Mouse (Mus musculus): ENCODE measurements around the gene Slain2. TPM values are rescaled to one million over a fixed set of nuclear protein-coding genes. Genes with fewer than 3 reads are reported as not detected.

The Slain2 gene
- 24.9 and 25.5 TPM in 2 replicates for polyA plus RNA-seq (2014; fragmentation: Nextera tagmentation; extraction: Ambion mirVana)

DNA sequence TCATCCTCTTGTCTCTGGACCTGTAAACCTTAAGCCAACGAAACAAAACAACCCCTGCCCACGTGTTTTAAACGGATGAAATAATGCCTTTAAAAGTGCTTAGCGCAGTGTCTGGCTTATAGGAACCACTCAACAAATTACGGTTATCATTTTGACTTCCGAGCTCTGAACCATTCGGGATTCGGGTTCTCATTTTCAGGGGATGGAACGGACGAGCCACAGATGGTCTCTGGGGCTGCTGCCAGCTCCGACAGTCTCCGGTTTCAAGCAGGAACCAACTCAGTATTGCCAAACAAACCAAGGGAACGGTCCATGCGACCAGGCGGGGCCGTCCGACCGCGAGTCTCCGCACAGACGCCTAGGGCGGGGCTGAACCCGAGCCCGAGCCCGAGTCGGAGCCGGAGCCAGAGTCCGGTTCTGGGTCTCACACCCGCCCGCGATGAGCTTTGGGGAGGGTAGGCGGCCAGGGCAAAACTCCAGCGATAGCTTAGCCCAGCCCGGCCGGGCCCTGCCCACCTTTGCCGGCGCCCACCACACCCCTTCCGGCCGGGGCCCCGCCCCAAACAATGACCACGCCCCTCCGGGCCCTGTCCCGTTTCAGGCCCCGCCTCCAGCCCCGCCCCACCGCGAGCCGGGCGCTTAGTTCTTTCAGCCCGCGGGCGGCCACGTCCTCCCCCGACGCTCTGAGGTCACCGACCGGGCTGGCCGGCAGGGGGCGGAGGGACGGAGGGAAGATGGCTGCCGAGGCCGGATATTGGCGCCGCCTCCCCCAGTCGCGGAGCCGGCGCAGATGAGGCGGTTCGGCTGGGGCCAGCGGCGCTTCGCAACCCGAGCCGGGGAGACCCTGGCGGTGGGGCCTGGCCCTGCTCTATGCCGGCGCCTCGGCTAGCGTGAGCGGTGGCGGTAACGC is at the start of gene Slain2:
Gene Slain2 (plus strand): TSS at position 657 of the 910 bp plus-strand sequence.
- H3K4me3 ChIP-seq (ENCODE audit: low read depth, low read length) = peak within 1 kb of the TSS; percentile 99
- peak within 1 kb of the TSS; percentile 99 for H3K27ac ChIP-seq (replicated peaks; ENCODE audit: low read depth, low read length)
- H3K27me3 ChIP-seq (replicated peaks; ENCODE audit: control insufficient read depth, insufficient read depth, low read length) = no peaks in the 10 kb centered on the region
- H3K36me3 ChIP-seq (ENCODE audit: control insufficient read depth, insufficient read depth, low read length) = no peaks in the 10 kb centered on the region
- WGBS = under 1% methylated on average over 50 of the region's 83 CpGs
- H3K4me2 ChIP-seq (ENCODE audit: low read depth, low read length) = peak within 1 kb of the TSS; percentile 84
- H3K9ac ChIP-seq (ENCODE audit: low read depth, low read length) = peak within 1 kb of the TSS; percentile 98
- no peaks in the 10 kb centered on the region for H3K9me3 ChIP-seq (ENCODE audit: control insufficient read depth, low read length)
- peak; percentile 96 for ATAC-seq (ENCODE audit: low read depth)
- peak; percentile 97 for DNase-seq (ENCODE audit: low spot score)
- peaks cover 30% of the 10 kb centered on the region for H3K4me1 ChIP-seq (ENCODE audit: control insufficient read depth, insufficient read depth, low read length)

DNA sequence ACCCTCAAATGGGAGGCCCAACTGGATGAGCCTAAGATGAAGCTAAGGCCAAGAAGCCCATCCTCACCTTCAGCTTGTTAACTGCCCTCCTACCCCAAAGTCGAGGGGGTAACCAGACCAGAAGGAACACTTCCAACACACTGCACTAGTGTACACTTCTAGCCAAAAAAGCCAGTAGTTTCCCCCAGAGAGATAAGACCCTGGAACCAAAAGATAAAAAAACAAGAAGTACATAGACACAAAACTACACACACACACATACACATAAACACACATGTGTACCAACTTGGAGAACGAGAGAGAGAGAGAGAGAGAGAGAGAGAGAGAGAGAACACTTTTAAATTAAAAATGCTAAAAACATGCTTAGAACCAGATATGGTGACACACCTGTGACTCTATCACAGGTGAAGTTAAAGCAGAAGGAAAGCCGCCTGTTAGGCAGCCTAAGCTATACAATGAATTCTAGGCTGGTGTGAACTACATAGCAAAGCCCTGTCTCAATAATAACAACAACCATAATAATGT is 49.4 kb upstream of the Slain2 start:
- H3K9me3 ChIP-seq (ENCODE audit: control insufficient read depth, low read length) = peaks cover under 1% of the 10 kb centered on the region; the same call in 1 of the 2 replicates
- 0 out of 2 replicates have a peak, but pooled peaks cover 3% of the 10 kb centered on the region for H3K4me1 ChIP-seq (ENCODE audit: control insufficient read depth, insufficient read depth, low read length)
- H3K4me3 ChIP-seq (ENCODE audit: low read depth, low read length) = no peak overlapping the region
- WGBS = 76% methylated on average over 3 of the region's 3 CpGs
- no peaks in the 10 kb centered on the region for H3K36me3 ChIP-seq (ENCODE audit: control insufficient read depth, insufficient read depth, low read length)
- H3K9ac ChIP-seq (ENCODE audit: low read depth, low read length) = no peak overlapping the region
- H3K4me2 ChIP-seq (ENCODE audit: low read depth, low read length) = no peak overlapping the region
- H3K27ac ChIP-seq (replicated peaks; ENCODE audit: low read depth, low read length) = no peak overlapping the region
- no peak for ATAC-seq (ENCODE audit: low read depth)
- H3K27me3 ChIP-seq (replicated peaks; ENCODE audit: control insufficient read depth, insufficient read depth, low read length) = peaks cover 18% of the 10 kb centered on the region
- DNase-seq (ENCODE audit: low spot score) = no peak

DNA sequence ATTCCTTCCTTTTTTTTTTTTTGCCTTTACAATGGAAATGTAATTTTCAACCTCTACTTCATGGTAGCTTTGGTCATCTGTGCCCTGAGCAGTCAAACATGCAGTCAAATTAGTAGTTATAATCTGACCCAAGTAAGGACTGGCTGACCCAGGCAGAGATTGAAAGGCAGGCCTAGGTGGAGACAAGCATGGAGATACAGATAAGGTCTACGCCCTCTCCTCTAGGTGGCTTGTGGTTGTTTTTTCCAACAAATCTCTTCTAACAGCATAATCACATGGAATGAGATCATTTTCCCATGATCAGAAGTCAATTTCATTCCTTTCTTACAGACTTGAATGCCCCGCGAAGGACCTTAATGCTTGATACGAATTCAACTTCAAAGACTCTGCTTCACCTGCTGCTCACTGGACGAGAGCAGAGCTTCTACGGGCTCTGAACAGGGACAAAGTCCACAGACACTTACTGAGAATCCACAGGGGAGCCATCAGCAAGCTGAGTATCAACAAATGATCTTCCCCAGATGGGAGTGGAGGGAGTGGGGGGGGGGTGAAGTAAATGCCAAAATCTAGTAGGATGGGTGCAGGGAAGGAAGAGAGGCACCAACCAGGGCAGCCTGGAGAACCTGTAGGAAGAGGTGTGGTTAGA is 47.7 kb upstream of the Slain2 start:
- H3K9me3 ChIP-seq (ENCODE audit: control insufficient read depth, low read length) = 0 out of 2 replicates have a peak, but pooled peaks cover 6% of the 10 kb centered on the region
- DNase-seq (ENCODE audit: low spot score) (no peak), ATAC-seq (ENCODE audit: low read depth) (no peak)
- peaks cover 18% of the 10 kb centered on the region for H3K27me3 ChIP-seq (replicated peaks; ENCODE audit: control insufficient read depth, insufficient read depth, low read length)
- WGBS = 56% methylated on average over 6 of the region's 6 CpGs
- peak overlapping the region; percentile 96; the same call in 1 of the 2 replicates for H3K4me2 ChIP-seq (ENCODE audit: low read depth, low read length)
- H3K4me1 ChIP-seq (ENCODE audit: control insufficient read depth, insufficient read depth, low read length) = 0 out of 2 replicates have a peak, but pooled peaks cover 3% of the 10 kb centered on the region
- no peaks in the 10 kb centered on the region for H3K36me3 ChIP-seq (ENCODE audit: control insufficient read depth, insufficient read depth, low read length)
- H3K9ac ChIP-seq (ENCODE audit: low read depth, low read length) = no peak overlapping the region
- no peak overlapping the region for H3K4me3 ChIP-seq (ENCODE audit: low read depth, low read length)
- H3K27ac ChIP-seq (replicated peaks; ENCODE audit: low read depth, low read length) = no peak overlapping the region

GRCm38 (mm10) chr5:72867036-72867672 is 47.0 kb upstream of the Slain2 start:
- peak overlapping the region; percentile 55 for H3K4me3 ChIP-seq (ENCODE audit: low read depth, low read length)
- H3K36me3 ChIP-seq (ENCODE audit: control insufficient read depth, insufficient read depth, low read length) = no peaks in the 10 kb centered on the region
- no peak for ATAC-seq (ENCODE audit: low read depth)
- no peak overlapping the region for H3K9ac ChIP-seq (ENCODE audit: low read depth, low read length)
- peak overlapping the region; percentile 96 for H3K4me2 ChIP-seq (ENCODE audit: low read depth, low read length)
- 0 out of 2 replicates have a peak, but pooled peaks cover 3% of the 10 kb centered on the region for H3K4me1 ChIP-seq (ENCODE audit: control insufficient read depth, insufficient read depth, low read length)
- no peak for DNase-seq (ENCODE audit: low spot score)
- 0 out of 2 replicates have a peak, but pooled peaks cover 6% of the 10 kb centered on the region for H3K9me3 ChIP-seq (ENCODE audit: control insufficient read depth, low read length)
- 23% methylated on average over 16 of the region's 16 CpGs for WGBS
- H3K27ac ChIP-seq (replicated peaks; ENCODE audit: low read depth, low read length) = no peak overlapping the region
- peaks cover 18% of the 10 kb centered on the region for H3K27me3 ChIP-seq (replicated peaks; ENCODE audit: control insufficient read depth, insufficient read depth, low read length)

DNA sequence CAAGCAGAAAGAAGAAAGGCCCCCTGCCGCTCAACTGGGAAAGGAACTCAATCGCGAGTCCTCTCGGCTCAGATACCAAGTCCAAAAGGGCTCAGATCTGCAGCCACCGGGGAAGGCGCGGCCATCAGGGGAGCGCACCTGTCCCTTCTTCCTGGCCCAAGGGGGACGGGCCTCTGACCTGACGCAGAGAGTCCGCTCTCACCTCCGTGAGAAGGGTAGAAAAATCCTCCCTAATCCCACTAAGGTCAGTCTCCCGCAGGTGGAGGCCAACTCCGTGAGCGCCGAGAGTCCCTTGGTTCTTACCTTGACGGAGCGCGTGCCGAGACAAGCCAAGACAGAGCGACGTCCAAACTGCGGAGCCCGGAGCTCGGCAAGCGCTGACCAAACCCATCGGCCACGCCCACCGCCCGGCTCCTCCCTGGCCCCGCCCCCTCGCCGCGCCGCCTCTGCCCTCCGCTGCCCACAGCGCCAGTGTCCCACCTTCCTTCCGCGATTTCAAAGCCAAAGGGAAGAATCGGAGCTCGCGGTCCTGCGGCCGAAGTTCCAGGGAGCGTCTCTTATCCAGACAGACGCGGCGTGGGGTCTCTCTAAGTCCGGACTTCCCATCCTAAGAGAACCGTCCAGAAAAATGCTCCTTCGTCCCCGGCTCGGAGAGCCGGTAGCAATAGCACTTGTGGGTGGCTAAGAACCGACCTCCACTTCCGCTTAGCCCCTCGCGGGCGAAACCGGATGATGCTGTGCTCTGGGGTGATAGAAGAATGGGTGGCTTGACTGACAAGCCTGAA is 45.8 kb upstream of the Slain2 start, which contains the start of gene Tec:
Gene Tec (minus strand): TSS at position 393 of the 785 bp plus-strand sequence.
- Histone ChIP-seq H3K36me3 (ENCODE audit: control insufficient read depth, insufficient read depth, low read length) (no peaks in the 10 kb centered on the region), H3K4me2 (ENCODE audit: low read depth, low read length) (peak within 1 kb of the TSS; percentile 96), H3K4me3 (ENCODE audit: low read depth, low read length) (peak within 1 kb of the TSS; percentile 55), H3K4me1 (ENCODE audit: control insufficient read depth, insufficient read depth, low read length) (0 out of 2 replicates have a peak, but pooled peaks cover 3% of the 10 kb centered on the region), H3K27me3 (replicated peaks; ENCODE audit: control insufficient read depth, insufficient read depth, low read length) (peaks cover 18% of the 10 kb centered on the region), H3K9ac (ENCODE audit: low read depth, low read length) (peak within 1 kb of the TSS; percentile 54), H3K27ac (replicated peaks; ENCODE audit: low read depth, low read length) (no peak within 1 kb of the TSS), H3K9me3 (ENCODE audit: control insufficient read depth, low read length) (0 out of 2 replicates have a peak, but pooled peaks cover 6% of the 10 kb centered on the region)
- DNase-seq (ENCODE audit: low spot score) (peak; percentile 86), ATAC-seq (ENCODE audit: low read depth) (peak; percentile 95)
- WGBS = under 1% methylated on average over 44 of the region's 60 CpGs

DNA sequence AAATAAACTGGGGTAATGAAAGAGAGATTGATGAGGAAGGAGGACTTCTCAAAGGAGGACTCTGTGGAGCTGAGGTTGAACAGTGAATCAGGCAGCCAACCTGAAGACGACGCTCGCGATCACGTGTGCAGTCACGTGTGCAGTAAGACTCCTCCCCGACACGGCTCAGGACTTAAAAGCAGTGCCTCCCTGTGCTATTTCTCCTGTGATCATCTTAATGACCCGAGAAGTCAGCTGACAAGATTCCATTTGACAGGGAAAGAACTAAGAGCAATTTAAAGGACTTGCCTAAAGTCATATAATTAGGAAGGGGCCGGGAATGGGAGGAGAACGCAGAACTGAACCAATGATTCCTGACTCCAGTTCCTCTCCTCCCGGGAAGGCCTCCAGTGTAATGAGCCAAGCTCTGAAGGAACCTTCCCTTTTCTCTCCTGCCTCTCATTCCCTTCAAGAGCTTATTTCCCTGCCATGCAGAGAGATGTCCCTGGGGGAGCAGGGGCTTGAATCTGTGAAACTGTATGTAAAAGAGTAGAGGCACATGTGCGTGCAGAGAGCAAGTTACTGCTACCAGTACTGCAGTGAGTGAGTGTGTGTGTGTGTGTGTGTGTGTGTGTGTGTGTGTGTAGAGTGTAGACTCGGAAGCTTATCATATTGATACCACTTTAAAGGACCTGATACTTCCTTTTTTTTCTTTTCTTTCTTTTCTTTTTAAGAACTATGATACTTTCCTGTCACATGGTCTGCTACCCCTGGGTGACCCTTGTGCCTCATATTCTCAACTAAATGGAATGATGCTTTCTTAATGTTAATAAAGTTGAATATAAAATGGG is 44.1 kb upstream of the Slain2 start:
- Histone ChIP-seq H3K27ac (replicated peaks; ENCODE audit: low read depth, low read length) (no peak overlapping the region), H3K36me3 (ENCODE audit: control insufficient read depth, insufficient read depth, low read length) (no peaks in the 10 kb centered on the region), H3K4me3 (ENCODE audit: low read depth, low read length) (no peak overlapping the region), H3K9me3 (ENCODE audit: control insufficient read depth, low read length) (0 out of 2 replicates have a peak, but pooled peaks cover 6% of the 10 kb centered on the region), H3K4me2 (ENCODE audit: low read depth, low read length) (no peak overlapping the region), H3K27me3 (replicated peaks; ENCODE audit: control insufficient read depth, insufficient read depth, low read length) (peaks cover 18% of the 10 kb centered on the region), H3K9ac (ENCODE audit: low read depth, low read length) (no peak overlapping the region), H3K4me1 (ENCODE audit: control insufficient read depth, insufficient read depth, low read length) (0 out of 2 replicates have a peak, but pooled peaks cover 3% of the 10 kb centered on the region)
- no peak for DNase-seq (ENCODE audit: low spot score)
- 68% methylated on average over 14 of the region's 14 CpGs for WGBS
- ATAC-seq (ENCODE audit: low read depth) = no peak

DNA sequence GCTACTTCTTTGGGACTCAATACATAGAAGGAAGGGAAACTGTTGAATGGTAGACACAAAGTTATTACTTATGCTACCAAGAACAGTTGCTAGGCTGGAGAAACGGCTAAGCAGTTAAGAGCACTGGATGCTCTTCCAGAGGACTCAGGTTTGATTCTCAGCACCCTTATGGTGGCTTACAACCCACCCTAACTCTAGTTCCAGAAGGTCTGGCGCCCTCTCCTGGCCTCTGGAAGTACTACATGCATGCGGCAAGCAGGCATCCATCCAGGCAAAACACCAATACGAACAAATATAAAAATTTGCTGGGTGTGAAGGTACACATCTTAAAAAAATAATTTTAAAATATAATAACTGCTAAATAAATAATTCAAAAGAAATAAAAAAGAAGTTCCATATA is 43.0 kb upstream of the Slain2 start:
- no peaks in the 10 kb centered on the region for H3K36me3 ChIP-seq (ENCODE audit: control insufficient read depth, insufficient read depth, low read length)
- H3K9me3 ChIP-seq (ENCODE audit: control insufficient read depth, low read length) = 0 out of 2 replicates have a peak, but pooled peaks cover 6% of the 10 kb centered on the region
- H3K4me1 ChIP-seq (ENCODE audit: control insufficient read depth, insufficient read depth, low read length) = 0 out of 2 replicates have a peak, but pooled peaks cover 3% of the 10 kb centered on the region
- H3K4me2 ChIP-seq (ENCODE audit: low read depth, low read length) = no peak overlapping the region
- peaks cover 16% of the 10 kb centered on the region for H3K27me3 ChIP-seq (replicated peaks; ENCODE audit: control insufficient read depth, insufficient read depth, low read length)
- ATAC-seq (ENCODE audit: low read depth) (no peak), DNase-seq (ENCODE audit: low spot score) (no peak)
- 76% methylated on average over 4 of the region's 4 CpGs for WGBS
- no peak overlapping the region for H3K4me3 ChIP-seq (ENCODE audit: low read depth, low read length)
- H3K9ac ChIP-seq (ENCODE audit: low read depth, low read length) = no peak overlapping the region
- H3K27ac ChIP-seq (replicated peaks; ENCODE audit: low read depth, low read length) = no peak overlapping the region

All from embryonic facial prominence, embryonic 14.5 days (tissue).